Mouse (Mus musculus): ENCODE data around the gene Efs.
"Not testable (repeated sequence)": the region's sequence is repeated elsewhere in the genome, so short reads cannot be mapped to it uniquely, and the experiment has no call there.

The Efs gene

GRCm38 (mm10) chr14:54925349-54926342 is at the start of gene Efs:
Gene Efs, minus strand, starts transcription at chr14:54926126.
- peak; percentile 21 to 44 for DNase-seq (ENCODE audit: low spot score in 2 of 2)

- peak; percentile 28 to 43 for DNase-seq (ENCODE audit: low spot score in 2 of 2)
Measured at GRCm38 (mm10) chr14:54974068-54974791, 48.3 kb upstream of the Efs start.

GRCm38 (mm10) chr14:54972786-54973185 is 46.9 kb upstream of the Efs start:
- DNase-seq (ENCODE audit: low spot score in 2 of 2), result not testable (repeated sequence)

- DNase-seq (ENCODE audit: low spot score in 2 of 2), result no peak
Measured at GRCm38 (mm10) chr14:54968344-54968743, 42.4 kb upstream of the Efs start.

GRCm38 (mm10) chr14:54967874-54968273 is 41.9 kb upstream of the Efs start:
- no peak for DNase-seq (ENCODE audit: low spot score in 2 of 2)

GRCm38 (mm10) chr14:54966320-54966977 is 40.5 kb upstream of the Efs start, which contains the start of gene Myh6:
Gene Myh6, minus strand, starts transcription at chr14:54966927.
- no peak for DNase-seq (ENCODE audit: low spot score in 2 of 2)

- DNase-seq (ENCODE audit: low spot score in 2 of 2), result no peak
Measured at GRCm38 (mm10) chr14:54965631-54966030, 39.7 kb upstream of the Efs start.

- no peak for DNase-seq (ENCODE audit: low spot score in 2 of 2)
Measured at GRCm38 (mm10) chr14:54965044-54965443, 39.1 kb upstream of the Efs start.

- no peak for DNase-seq (ENCODE audit: low spot score in 2 of 2)
Measured at GRCm38 (mm10) chr14:54963727-54964126, 37.8 kb upstream of the Efs start.

- DNase-seq (ENCODE audit: low spot score in 2 of 2), result no peak
Measured at GRCm38 (mm10) chr14:54962714-54963113, 36.8 kb upstream of the Efs start.

- DNase-seq (ENCODE audit: low spot score in 2 of 2), result no peak
Measured at GRCm38 (mm10) chr14:54961487-54961886, 35.6 kb upstream of the Efs start.

- peak; percentile 22 to 34 for DNase-seq (ENCODE audit: low spot score in 2 of 2)
Measured at GRCm38 (mm10) chr14:54960769-54961168, 34.8 kb upstream of the Efs start.

- DNase-seq (ENCODE audit: low spot score in 2 of 2), result not testable (repeated sequence)
Measured at GRCm38 (mm10) chr14:54959853-54960613, 34.1 kb upstream of the Efs start.

GRCm38 (mm10) chr14:54959197-54959596 is 33.3 kb upstream of the Efs start:
- no peak for DNase-seq (ENCODE audit: low spot score in 2 of 2)

- DNase-seq (ENCODE audit: low spot score in 2 of 2), result no peak
Measured at GRCm38 (mm10) chr14:54958503-54958902, 32.6 kb upstream of the Efs start.

- no peak for DNase-seq (ENCODE audit: low spot score in 2 of 2)
Measured at GRCm38 (mm10) chr14:54956533-54956932, 30.6 kb upstream of the Efs start.

GRCm38 (mm10) chr14:54955481-54955880 is 29.6 kb upstream of the Efs start:
- no peak for DNase-seq (ENCODE audit: low spot score in 2 of 2)

- no peak for DNase-seq (ENCODE audit: low spot score in 2 of 2)
Measured at GRCm38 (mm10) chr14:54954474-54954873, 28.5 kb upstream of the Efs start.

- no peak for DNase-seq (ENCODE audit: low spot score in 2 of 2)
Measured at GRCm38 (mm10) chr14:54953664-54954206, 27.8 kb upstream of the Efs start.

GRCm38 (mm10) chr14:54951587-54951986 is 25.7 kb upstream of the Efs start:
- DNase-seq (ENCODE audit: low spot score in 2 of 2), result no peak

- DNase-seq (ENCODE audit: low spot score in 2 of 2), result no peak
Measured at GRCm38 (mm10) chr14:54950493-54950892, 24.6 kb upstream of the Efs start.
